Mouse (Mus musculus) heart, adult 11 months (tissue): ENCODE results near the gene Pdcd1lg2.
A peak's percentile ranks its signal among the peaks of the same experiment; 100 is the strongest.

ENCODE experiments used
- DNase-seq: peaks from one replicate; pipeline ENCODE4 v3.0.0; 2022

Pdcd1lg2 gene

GRCm38 (mm10) chr19:29419946-29420345 is 9.2 kb downstream of the Pdcd1lg2 start:
- peak; percentile 85 for DNase-seq

- DNase-seq, result peak; percentile 83
These were observed 9.7 kb downstream of the Pdcd1lg2 start for GRCm38 (mm10) chr19:29420397-29420796.

GRCm38 (mm10) chr19:29422013-29422645 is 11.4 kb downstream of the Pdcd1lg2 start:
- peak; percentile 61 for DNase-seq

GRCm38 (mm10) chr19:29422796-29423195 is 12.1 kb downstream of the Pdcd1lg2 start:
- peak; percentile 49 for DNase-seq

GRCm38 (mm10) chr19:29430516-29430915 is 19.8 kb downstream of the Pdcd1lg2 start:
- peak; percentile 82 for DNase-seq

GRCm38 (mm10) chr19:29430953-29431352 is 20.2 kb downstream of the Pdcd1lg2 start:
- DNase-seq, result peak; percentile 50

GRCm38 (mm10) chr19:29436793-29437479 is 26.2 kb downstream of the Pdcd1lg2 start:
- peak; percentile 79 for DNase-seq

GRCm38 (mm10) chr19:29437849-29438248 is 27.1 kb downstream of the Pdcd1lg2 start:
- no peak for DNase-seq

GRCm38 (mm10) chr19:29439242-29439641 is 28.5 kb downstream of the Pdcd1lg2 start:
- no peak for DNase-seq

- DNase-seq, result no peak
These were observed 31.8 kb downstream of the Pdcd1lg2 start for GRCm38 (mm10) chr19:29442492-29442891.

GRCm38 (mm10) chr19:29444364-29444763 is 33.6 kb downstream of the Pdcd1lg2 start:
- peak; percentile 35 for DNase-seq

GRCm38 (mm10) chr19:29448373-29448772 is 37.7 kb downstream of the Pdcd1lg2 start:
- no peak for DNase-seq

GRCm38 (mm10) chr19:29450376-29450775 is 39.7 kb downstream of the Pdcd1lg2 start:
- peak; percentile 63 for DNase-seq

GRCm38 (mm10) chr19:29454141-29454601 is 43.5 kb downstream of the Pdcd1lg2 start:
- peak; percentile 58 for DNase-seq

GRCm38 (mm10) chr19:29455156-29455555 is 44.4 kb downstream of the Pdcd1lg2 start:
- peak; percentile 82 for DNase-seq

GRCm38 (mm10) chr19:29457982-29458381 is 47.3 kb downstream of the Pdcd1lg2 start:
- no peak for DNase-seq

- DNase-seq, result no peak
These were observed 51.7 kb downstream of the Pdcd1lg2 start for GRCm38 (mm10) chr19:29462462-29462861.

GRCm38 (mm10) chr19:29463645-29464395 is 53.1 kb downstream of the Pdcd1lg2 start:
- DNase-seq, result no peak

- DNase-seq, result peak; percentile 48
These were observed 56.1 kb downstream of the Pdcd1lg2 start for GRCm38 (mm10) chr19:29466819-29467218.

GRCm38 (mm10) chr19:29468941-29469685 is 58.4 kb downstream of the Pdcd1lg2 start:
- peak; percentile 97 for DNase-seq

- peak; percentile 89 for DNase-seq
These were observed 59.1 kb downstream of the Pdcd1lg2 start for GRCm38 (mm10) chr19:29469686-29470254.

GRCm38 (mm10) chr19:29470652-29471051 is 59.9 kb downstream of the Pdcd1lg2 start:
- DNase-seq, result peak; percentile 98
